Mouse (Mus musculus) B cell, adult 67 days (primary cell): ENCODE measurements around the gene Olfr823. TPM values are rescaled to one million over a fixed set of nuclear protein-coding genes. Genes with fewer than 3 reads are reported as not detected.

ENCODE experiments used
- total RNA-seq, 2 experiments: library from RNA; stranded (reverse); gene quantifications; 4 replicates each; pipeline ENCODE4 v1.2.4; 2023

Gene Olfr823
- total RNA-seq: not detected

GRCm38 (mm10) chr10:130115283-130115682 is at the start of gene Olfr823:
Gene Olfr823 (minus strand): TSS chr10:130115383.

GRCm38 (mm10) chr10:130129900-130130299 is 14.7 kb upstream of the Olfr823 start, which contains the start of gene Olfr824:
Gene Olfr824 (minus strand): TSS chr10:130130000.

GRCm38 (mm10) chr10:130070910-130071309 is 44.3 kb downstream of the Olfr823 start, which contains the start of gene Olfr822:
Gene Olfr822 (plus strand): TSS chr10:130071210.

Other genes with a start within 250 kb of the Olfr823 start
- gene Olfr814, start 235.5 kb downstream of the Olfr823 start, total RNA-seq: not detected
- not detected for gene Olfr815, start 209.5 kb downstream of the Olfr823 start, total RNA-seq
- gene Olfr816, start 199.8 kb downstream of the Olfr823 start, total RNA-seq: not detected
- gene Olfr818, start 166.3 kb downstream of the Olfr823 start, total RNA-seq: not detected
- gene Olfr819, start 148.1 kb downstream of the Olfr823 start, total RNA-seq: not detected
- gene Olfr247, start 139.2 kb downstream of the Olfr823 start, total RNA-seq: not detected
- gene Gm10310, start 130.3 kb downstream of the Olfr823 start, total RNA-seq: not detected
- not detected for gene Olfr820, start 102.8 kb downstream of the Olfr823 start, total RNA-seq
- not detected for gene Olfr821, start 85.0 kb downstream of the Olfr823 start, total RNA-seq
- not detected for gene Olfr822, start 44.2 kb downstream of the Olfr823 start, total RNA-seq
- gene Olfr824, start 14.6 kb upstream of the Olfr823 start, total RNA-seq: not detected
- not detected for gene Olfr825, start 51.4 kb upstream of the Olfr823 start, total RNA-seq
- not detected for gene Olfr826, start 68.8 kb upstream of the Olfr823 start, total RNA-seq
- gene Olfr827, start 99.0 kb upstream of the Olfr823 start, total RNA-seq: not detected
- gene Neurod4, start 164.9 kb upstream of the Olfr823 start, total RNA-seq: under 1 TPM in 1 of 2 experiments, not detected in 1; 0.33 TPM
- gene Tespa1, start 207.5 kb upstream of the Olfr823 start, total RNA-seq: 10 to 100 TPM; 96.6 to 96.8 TPM